Mouse (Mus musculus) limb, embryonic 14.5 days (tissue): ENCODE results near the gene Lrrn4. TPM values are rescaled to one million over a fixed set of nuclear protein-coding genes. Genes with fewer than 3 reads are reported as not detected.

Source experiments
- ATAC-seq: fragments of 200-750 bp; cut with Nextera tagmentation; 2 replicates; pipeline ENCODE4 v1.8.0; 2017; ENCODE audit warnings: low read depth, moderate number of reproducible peaks, moderate TSS enrichment; ENCODE audit not compliant: low FRiP score
- DNase-seq: peaks from one replicate; pipeline ENCODE4 v3.0.0-alpha.2; 2015; ENCODE audit warnings: low spot score
- H3K27ac ChIP-seq: fragments of 300-500 bp; sonication (generic); replicated peaks from 2 replicates; pipeline ENCODE4 v1.5.1; 2014; ENCODE audit warnings: low read depth, mild to moderate bottlenecking, low read length, moderate library complexity, mixed read lengths
- H3K27me3 ChIP-seq: fragments of 300-500 bp; sonication (generic); 2 replicates; pipeline ENCODE4 v1.6.1; 2014; ENCODE audit warnings: low read length, mixed read lengths; ENCODE audit not compliant: control insufficient read depth, insufficient read depth
- H3K36me3 ChIP-seq: fragments of 300-500 bp; sonication (generic); 2 replicates; pipeline ENCODE4 v1.6.1; 2014; ENCODE audit warnings: mild to moderate bottlenecking, low read length, moderate library complexity, mixed read lengths; ENCODE audit not compliant: control insufficient read depth, insufficient read depth
- H3K4me1 ChIP-seq: fragments of 300-500 bp; sonication (generic); 2 replicates; pipeline ENCODE4 v1.6.1; 2014; ENCODE audit warnings: antibody characterized with exemption, low read length, mixed read lengths; ENCODE audit not compliant: control insufficient read depth, insufficient read depth
- H3K4me2 ChIP-seq: fragments of 300-500 bp; sonication (generic); replicated peaks from 2 replicates; pipeline ENCODE4 v1.6.1; 2014; ENCODE audit warnings: low read depth, mild to moderate bottlenecking, low read length, moderate library complexity; ENCODE audit not compliant: severe bottlenecking
- H3K4me3 ChIP-seq: fragments of 300-500 bp; sonication (generic); replicated peaks from 2 replicates; pipeline ENCODE4 v1.5.1; 2014; ENCODE audit warnings: low read length
- H3K9ac ChIP-seq: fragments of 300-500 bp; sonication (generic); 2 replicates; pipeline ENCODE4 v1.6.1; 2014; ENCODE audit warnings: mild to moderate bottlenecking, low read depth, low read length, moderate library complexity; ENCODE audit not compliant: severe bottlenecking
- H3K9me3 ChIP-seq: fragments of 300-500 bp; sonication (generic); 2 replicates; pipeline ENCODE4 v1.6.1; 2016; ENCODE audit warnings: low read length; ENCODE audit not compliant: control insufficient read depth
- POLR2A ChIP-seq: fragments of 200-500 bp; IDR thresholded peaks from 2 replicates; pipeline ENCODE4 v1.8.0; 2012; ENCODE audit warnings: inconsistent platforms, mild to moderate bottlenecking, moderate library complexity, borderline replicate concordance; ENCODE audit not compliant: insufficient read depth, insufficient read length; ENCODE audit errors: extremely low read depth
- WGBS: fragments of 180-500 bp; shearing (Covaris S2); extraction: QIAGEN DNeasy Blood & Tissue Kit; methylation state at CpG from one replicate; pipeline ENCODE4 v1.1.7; 2014; 5-methylcytosine and 5-hydroxymethylcytosine counted together
- polyA plus RNA-seq, 2 experiments: library from polyadenylated mRNA; depleted of rRNA in 1 of 2; stranded (reverse) in 1 of 2; unstranded in 1 of 2; fragments of >200 nt; fragmentation: Nextera tagmentation in 1 of 2; extraction: Ambion mirVana in 1 of 2; gene quantifications; 2 replicates each; pipeline versions ENCODE4 v1.2.1 to v1.2.3; 2012 to 2014

The Lrrn4 gene
- 0.31 and 0.36 TPM in 2 replicates for polyA plus RNA-seq (2012; rRNA removed)
- polyA plus RNA-seq (2014; fragmentation: Nextera tagmentation; extraction: Ambion mirVana), result 0.32 and 0.51 TPM in 2 replicates

- TF ChIP-seq POLR2A, result no peak
- H3K27me3 ChIP-seq, result peaks cover 35% of the 10 kb centered on the region
- peak within 1 kb of the TSS; percentile 51 for H3K4me3 ChIP-seq
- H3K4me1 ChIP-seq, result peaks cover 4% of the 10 kb centered on the region
- ATAC-seq (no peak), DNase-seq (no peak)
- no peak within 1 kb of the TSS for H3K27ac ChIP-seq
- H3K4me2 ChIP-seq, result peak within 1 kb of the TSS; percentile 98
- no peaks in the 10 kb centered on the region for H3K9me3 ChIP-seq
- H3K36me3 ChIP-seq, result no peaks in the 10 kb centered on the region
- peak within 1 kb of the TSS; percentile 34; the same call in 1 of the 2 replicates for H3K9ac ChIP-seq
- WGBS, result 5% methylated on average over 12 of the region's 12 CpGs
These were observed at the start of gene Lrrn4 for GRCm38 (mm10) chr2:132880844-132881645. Gene Lrrn4, minus strand, starts transcription at chr2:132880891.

GRCm38 (mm10) chr2:132928999-132929398 is 48.3 kb upstream of the Lrrn4 start:
- 72% methylated on average over 2 of the region's 2 CpGs for WGBS
- no peak for TF ChIP-seq POLR2A
- Histone ChIP-seq H3K4me1 (no peaks in the 10 kb centered on the region), H3K27ac (no peak overlapping the region), H3K4me3 (no peak overlapping the region), H3K27me3 (no peaks in the 10 kb centered on the region), H3K9ac (no peak overlapping the region), H3K36me3 (no peaks in the 10 kb centered on the region), H3K9me3 (no peaks in the 10 kb centered on the region), H3K4me2 (no peak overlapping the region)
- no peak for DNase-seq
- no peak for ATAC-seq

GRCm38 (mm10) chr2:132927871-132928270 is 47.2 kb upstream of the Lrrn4 start:
- no peak for TF ChIP-seq POLR2A
- ATAC-seq, result no peak
- no peak overlapping the region for H3K4me3 ChIP-seq
- no peaks in the 10 kb centered on the region for H3K9me3 ChIP-seq
- no peaks in the 10 kb centered on the region for H3K4me1 ChIP-seq
- WGBS, result 52% methylated on average over 2 of the region's 2 CpGs
- H3K27me3 ChIP-seq, result no peaks in the 10 kb centered on the region
- no peak for DNase-seq
- no peaks in the 10 kb centered on the region for H3K36me3 ChIP-seq
- H3K27ac ChIP-seq, result no peak overlapping the region
- H3K9ac ChIP-seq, result no peak overlapping the region
- no peak overlapping the region for H3K4me2 ChIP-seq

GRCm38 (mm10) chr2:132927298-132927697 is 46.6 kb upstream of the Lrrn4 start:
- Histone ChIP-seq H3K9me3 (no peaks in the 10 kb centered on the region), H3K4me3 (no peak overlapping the region), H3K27ac (no peak overlapping the region), H3K4me2 (no peak overlapping the region), H3K9ac (no peak overlapping the region), H3K27me3 (no peaks in the 10 kb centered on the region), H3K36me3 (no peaks in the 10 kb centered on the region), H3K4me1 (no peaks in the 10 kb centered on the region)
- DNase-seq, result no peak
- 77% methylated on average over 2 of the region's 2 CpGs for WGBS
- no peak for ATAC-seq
- no peak for TF ChIP-seq POLR2A

GRCm38 (mm10) chr2:132923290-132924085 is 42.8 kb upstream of the Lrrn4 start:
- TF ChIP-seq POLR2A, result no peak
- Histone ChIP-seq H3K27ac (no peak overlapping the region), H3K9ac (no peak overlapping the region), H3K4me2 (no peak overlapping the region), H3K4me3 (no peak overlapping the region), H3K36me3 (no peaks in the 10 kb centered on the region), H3K4me1 (no peaks in the 10 kb centered on the region), H3K9me3 (no peaks in the 10 kb centered on the region), H3K27me3 (no peaks in the 10 kb centered on the region)
- ATAC-seq (no peak), DNase-seq (no peak)
- WGBS, result 55% methylated on average over 8 of the region's 8 CpGs
